Mouse (Mus musculus): ENCODE measurements at regions not wholly inside any gene's neighbourhood (a gene's known extent, or its start where the extent isn't known, plus 50 kb on each side); places are given as distances from the start of the nearest gene placed in this dataset.

- Histone ChIP-seq H3K27ac (ENCODE audit: insufficient read depth, low read depth, low read length, poor library complexity, severe bottlenecking) (no peak overlapping the region), H3K4me1 (ENCODE audit: control insufficient read depth in 2 of 2, insufficient read depth in 2 of 2, low read length in 2 of 2, poor library complexity in 1 of 2) (no peaks in the 10 kb centered on the region), H3K9me3 (ENCODE audit: control insufficient read depth, insufficient read depth, low read depth, low read length) (no peaks in the 10 kb centered on the region), H3K9ac (ENCODE audit: insufficient read depth, low read depth, low read length, poor library complexity, severe bottlenecking) (no peak overlapping the region), H3K36me3 (ENCODE audit: control insufficient read depth, insufficient read depth, low read length, poor library complexity, severe bottlenecking) (no peaks in the 10 kb centered on the region), H3K4me3 (ENCODE audit: insufficient read depth in 1 of 2, low read depth in 1 of 2, low read length in 2 of 2, poor library complexity in 1 of 2, severe bottlenecking in 1 of 2) (no peak overlapping the region)
- no peak for TF ChIP-seq ZNF384 (IDR thresholded peaks at IDR 0.05; ENCODE audit: low read depth, low read length)
- no peak for TF ChIP-seq HCFC1 (IDR thresholded peaks at IDR 0.05; ENCODE audit: borderline replicate concordance, insufficient read depth, low read length)
- TF ChIP-seq ZC3H11A (IDR thresholded peaks at IDR 0.05; ENCODE audit: borderline replicate concordance, low read depth, low read length) = no peak
- no peak for TF ChIP-seq MAFK (IDR thresholded peaks at IDR 0.05; ENCODE audit: insufficient read depth, low read depth, low read length)
- TF ChIP-seq CHD2 (IDR thresholded peaks at IDR 0.05; ENCODE audit: low read depth, low read length) = no peak
- in situ Hi-C loops (cut with MboI; ENCODE audit: low sequenced_read_pairs in 2 of 2, unreplicated experiment in 2 of 2) = no loop called here
- no peak for DNase-seq (ENCODE audit: low read depth, low spot score)
Measured at GRCm38 (mm10) chr1:154981687-154982086, 97.4 kb upstream of the Cacna1e start.

GRCm38 (mm10) chr1:154975732-154976131, 91.4 kb upstream of the Cacna1e start:
- in situ Hi-C loops (cut with MboI; ENCODE audit: low sequenced_read_pairs in 2 of 2, unreplicated experiment in 2 of 2) = no loop called here
- DNase-seq (ENCODE audit: low read depth, low spot score) = no peak
- Histone ChIP-seq H3K4me3 (ENCODE audit: insufficient read depth in 1 of 2, low read depth in 1 of 2, low read length in 2 of 2, poor library complexity in 1 of 2, severe bottlenecking in 1 of 2) (no peak overlapping the region), H3K4me1 (ENCODE audit: control insufficient read depth in 2 of 2, insufficient read depth in 2 of 2, low read length in 2 of 2, poor library complexity in 1 of 2) (no peaks in the 10 kb centered on the region), H3K36me3 (ENCODE audit: control insufficient read depth, insufficient read depth, low read length, poor library complexity, severe bottlenecking) (no peaks in the 10 kb centered on the region), H3K27ac (ENCODE audit: insufficient read depth, low read depth, low read length, poor library complexity, severe bottlenecking) (no peak overlapping the region), H3K9me3 (ENCODE audit: control insufficient read depth, insufficient read depth, low read depth, low read length) (no peaks in the 10 kb centered on the region), H3K9ac (ENCODE audit: insufficient read depth, low read depth, low read length, poor library complexity, severe bottlenecking) (no peak overlapping the region)
- no peak for TF ChIP-seq CHD2 (IDR thresholded peaks at IDR 0.05; ENCODE audit: low read depth, low read length)
- TF ChIP-seq ZNF384 (IDR thresholded peaks at IDR 0.05; ENCODE audit: low read depth, low read length) = no peak
- TF ChIP-seq HCFC1 (IDR thresholded peaks at IDR 0.05; ENCODE audit: borderline replicate concordance, insufficient read depth, low read length) = no peak
- no peak for TF ChIP-seq ZC3H11A (IDR thresholded peaks at IDR 0.05; ENCODE audit: borderline replicate concordance, low read depth, low read length)

- no peak for DNase-seq (ENCODE audit: low read depth, low spot score)
- no peak overlapping the region for H3K9ac ChIP-seq (ENCODE audit: insufficient read depth, low read depth, low read length, poor library complexity, severe bottlenecking)
- peaks cover 0 to 2% of the 10 kb centered on the region in 2 experiments; a peak in 1 of 4 replicates for H3K4me1 ChIP-seq (ENCODE audit: control insufficient read depth in 2 of 2, insufficient read depth in 2 of 2, low read length in 2 of 2, poor library complexity in 1 of 2)
- H3K9me3 ChIP-seq (ENCODE audit: control insufficient read depth, insufficient read depth, low read depth, low read length) = no peaks in the 10 kb centered on the region
- no peak for TF ChIP-seq CHD2 (IDR thresholded peaks at IDR 0.05; ENCODE audit: low read depth, low read length)
- TF ChIP-seq MAFK (IDR thresholded peaks at IDR 0.05; ENCODE audit: insufficient read depth, low read depth, low read length) = no peak
- H3K4me3 ChIP-seq (ENCODE audit: insufficient read depth in 1 of 2, low read depth in 1 of 2, low read length in 2 of 2, poor library complexity in 1 of 2, severe bottlenecking in 1 of 2) = no peak overlapping the region
- no peak overlapping the region for H3K27ac ChIP-seq (ENCODE audit: insufficient read depth, low read depth, low read length, poor library complexity, severe bottlenecking)
- H3K36me3 ChIP-seq (ENCODE audit: control insufficient read depth, insufficient read depth, low read length, poor library complexity, severe bottlenecking) = no peaks in the 10 kb centered on the region
- in situ Hi-C loops (cut with MboI; ENCODE audit: low sequenced_read_pairs in 2 of 2, unreplicated experiment in 2 of 2) = no loop called here
Measured at GRCm38 (mm10) chr1:154961271-154961670, 77.0 kb upstream of the Cacna1e start.

- no peak overlapping the region for H3K4me3 ChIP-seq (ENCODE audit: insufficient read depth in 1 of 2, low read depth in 1 of 2, low read length in 2 of 2, poor library complexity in 1 of 2, severe bottlenecking in 1 of 2)
- no peaks in the 10 kb centered on the region for H3K36me3 ChIP-seq (ENCODE audit: control insufficient read depth, insufficient read depth, low read length, poor library complexity, severe bottlenecking)
- no peak overlapping the region for H3K9ac ChIP-seq (ENCODE audit: insufficient read depth, low read depth, low read length, poor library complexity, severe bottlenecking)
- DNase-seq (ENCODE audit: low read depth, low spot score) = no peak
- H3K27ac ChIP-seq (ENCODE audit: insufficient read depth, low read depth, low read length, poor library complexity, severe bottlenecking) = no peak overlapping the region
- TF ChIP-seq CHD2 (IDR thresholded peaks at IDR 0.05; ENCODE audit: low read depth, low read length) (no peak), MAFK (IDR thresholded peaks at IDR 0.05; ENCODE audit: insufficient read depth, low read depth, low read length) (no peak), ZNF384 (IDR thresholded peaks at IDR 0.05; ENCODE audit: low read depth, low read length) (no peak), ZC3H11A (IDR thresholded peaks at IDR 0.05; ENCODE audit: borderline replicate concordance, low read depth, low read length) (no peak), HCFC1 (IDR thresholded peaks at IDR 0.05; ENCODE audit: borderline replicate concordance, insufficient read depth, low read length) (no peak)
- peaks cover 0 to 2% of the 10 kb centered on the region in 2 experiments; a peak in 1 of 4 replicates for H3K4me1 ChIP-seq (ENCODE audit: control insufficient read depth in 2 of 2, insufficient read depth in 2 of 2, low read length in 2 of 2, poor library complexity in 1 of 2)
- in situ Hi-C loops (cut with MboI; ENCODE audit: low sequenced_read_pairs in 2 of 2, unreplicated experiment in 2 of 2) = no loop called here
- no peaks in the 10 kb centered on the region for H3K9me3 ChIP-seq (ENCODE audit: control insufficient read depth, insufficient read depth, low read depth, low read length)
Measured at GRCm38 (mm10) chr1:154956625-154957031, 72.3 kb upstream of the Cacna1e start.

- Histone ChIP-seq H3K9me3 (ENCODE audit: control insufficient read depth, insufficient read depth, low read depth, low read length) (no peaks in the 10 kb centered on the region), H3K4me3 (ENCODE audit: insufficient read depth in 1 of 2, low read depth in 1 of 2, low read length in 2 of 2, poor library complexity in 1 of 2, severe bottlenecking in 1 of 2) (no peak overlapping the region), H3K36me3 (ENCODE audit: control insufficient read depth, insufficient read depth, low read length, poor library complexity, severe bottlenecking) (no peaks in the 10 kb centered on the region), H3K4me1 (ENCODE audit: control insufficient read depth in 2 of 2, insufficient read depth in 2 of 2, low read length in 2 of 2, poor library complexity in 1 of 2) (peaks cover 0 to 2% of the 10 kb centered on the region in 2 experiments; a peak in 1 of 4 replicates), H3K9ac (ENCODE audit: insufficient read depth, low read depth, low read length, poor library complexity, severe bottlenecking) (no peak overlapping the region), H3K27ac (ENCODE audit: insufficient read depth, low read depth, low read length, poor library complexity, severe bottlenecking) (no peak overlapping the region)
- in situ Hi-C loops (cut with MboI; ENCODE audit: low sequenced_read_pairs in 2 of 2, unreplicated experiment in 2 of 2) = no loop called here
- DNase-seq (ENCODE audit: low read depth, low spot score) = no peak
- TF ChIP-seq ZNF384 (IDR thresholded peaks at IDR 0.05; ENCODE audit: low read depth, low read length) = no peak
- TF ChIP-seq CHD2 (IDR thresholded peaks at IDR 0.05; ENCODE audit: low read depth, low read length) = no peak
- no peak for TF ChIP-seq MAFK (IDR thresholded peaks at IDR 0.05; ENCODE audit: insufficient read depth, low read depth, low read length)
- no peak for TF ChIP-seq ZC3H11A (IDR thresholded peaks at IDR 0.05; ENCODE audit: borderline replicate concordance, low read depth, low read length)
- no peak for TF ChIP-seq HCFC1 (IDR thresholded peaks at IDR 0.05; ENCODE audit: borderline replicate concordance, insufficient read depth, low read length)
Measured at GRCm38 (mm10) chr1:154952679-154953078, 68.4 kb upstream of the Cacna1e start.
